Mouse (Mus musculus) neural tube, embryonic 15.5 days (tissue): ENCODE measurements around the gene Pcsk2. TPM values are rescaled to one million over a fixed set of nuclear protein-coding genes. Genes with fewer than 3 reads are reported as not detected.

Experiments used
- ATAC-seq: fragments of 200-750 bp; cut with Nextera tagmentation; 2 replicates; pipeline ENCODE4 v1.8.0; 2017; ENCODE audit warnings: mild to moderate bottlenecking, moderate TSS enrichment, moderate library complexity; ENCODE audit not compliant: low FRiP score
- H3K27ac ChIP-seq: fragments of 300-500 bp; sonication (generic); replicated peaks from 2 replicates; pipeline ENCODE4 v1.5.1; 2015; ENCODE audit warnings: mild to moderate bottlenecking, inconsistent platforms
- H3K27me3 ChIP-seq: fragments of 300-500 bp; sonication (generic); replicated peaks from 2 replicates; pipeline ENCODE4 v1.6.1; 2015; ENCODE audit warnings: inconsistent platforms
- H3K36me3 ChIP-seq: fragments of 300-500 bp; sonication (generic); 2 replicates; pipeline ENCODE4 v1.6.1; 2015; ENCODE audit warnings: inconsistent platforms
- H3K4me1 ChIP-seq: fragments of 300-500 bp; sonication (generic); 2 replicates; pipeline ENCODE4 v1.6.1; 2015; ENCODE audit warnings: inconsistent platforms
- H3K4me2 ChIP-seq: fragments of 300-500 bp; sonication (generic); 2 replicates; pipeline ENCODE4 v1.6.1; 2015; ENCODE audit warnings: inconsistent platforms, mild to moderate bottlenecking, moderate library complexity
- H3K4me3 ChIP-seq: fragments of 300-500 bp; sonication (generic); replicated peaks from 2 replicates; pipeline ENCODE4 v1.5.1; 2015; ENCODE audit warnings: mild to moderate bottlenecking, inconsistent platforms
- H3K9ac ChIP-seq: fragments of 300-500 bp; sonication (generic); replicated peaks from 2 replicates; pipeline ENCODE4 v1.6.1; 2015; ENCODE audit warnings: mild to moderate bottlenecking, inconsistent platforms
- H3K9me3 ChIP-seq: fragments of 300-500 bp; sonication (generic); replicated peaks from 2 replicates; pipeline ENCODE4 v1.6.1; 2016; ENCODE audit warnings: inconsistent platforms
- WGBS: fragments of 180-500 bp; shearing (Covaris S2); methylation state at CpG from one replicate; pipeline ENCODE4 v1.1.7; 2015; ENCODE audit warnings: mixed read lengths; 5-methylcytosine and 5-hydroxymethylcytosine counted together
- polyA plus RNA-seq: library from polyadenylated mRNA; unstranded; fragments of >200 nt; fragmentation: Nextera tagmentation; extraction: Ambion mirVana; gene quantifications from 2 replicates; pipeline ENCODE4 v1.2.1, GENCODE M21; 2015

The Pcsk2 gene
- polyA plus RNA-seq, 1 experiment from 2014 or later: 28.2 TPM

DNA sequence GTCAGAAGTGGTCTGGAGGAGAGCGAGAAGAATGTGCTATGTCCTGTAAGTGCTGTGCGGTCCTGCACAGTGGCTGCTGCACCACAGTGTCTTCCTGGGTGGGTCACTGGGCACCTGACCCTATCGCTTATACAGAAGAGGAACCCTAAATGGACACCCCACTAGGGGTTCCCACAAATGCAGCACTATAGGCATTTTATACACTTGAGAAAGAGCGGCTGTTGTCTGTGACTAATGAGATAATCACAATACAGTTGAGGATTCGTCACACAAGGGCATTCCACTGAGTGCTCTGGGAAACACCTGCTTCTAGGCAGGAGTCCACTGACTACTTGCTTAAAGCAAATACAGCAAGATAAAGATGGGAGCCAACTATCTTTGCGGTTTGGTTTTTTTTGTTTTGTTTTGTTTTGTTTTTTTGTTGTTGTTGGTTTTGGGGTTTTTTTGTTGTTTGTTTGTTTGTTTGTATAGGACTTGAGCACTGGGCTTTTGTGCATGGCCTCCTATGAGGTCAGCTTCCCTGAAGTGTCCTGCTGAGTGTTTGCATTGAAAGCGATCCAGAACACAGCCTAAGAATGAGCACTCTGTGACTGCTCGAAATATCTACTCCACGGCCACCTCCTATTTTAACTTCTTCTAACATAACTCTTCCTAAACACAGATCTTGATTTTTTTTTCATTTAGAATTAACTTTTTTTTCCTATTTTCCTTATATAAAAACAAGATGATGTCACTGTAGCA is 261.1 kb downstream of the Pcsk2 start:
- Histone ChIP-seq H3K9me3 (no peaks in the 10 kb centered on the region), H3K9ac (no peak overlapping the region), H3K4me2 (no peak overlapping the region), H3K36me3 (peaks cover 5% of the 10 kb centered on the region; the same call in 1 of the 2 replicates), H3K4me3 (no peak overlapping the region), H3K27ac (no peak overlapping the region), H3K27me3 (no peaks in the 10 kb centered on the region), H3K4me1 (no peaks in the 10 kb centered on the region)
- 54% methylated on average over 9 of the region's 9 CpGs for WGBS
- no peak for ATAC-seq

DNA sequence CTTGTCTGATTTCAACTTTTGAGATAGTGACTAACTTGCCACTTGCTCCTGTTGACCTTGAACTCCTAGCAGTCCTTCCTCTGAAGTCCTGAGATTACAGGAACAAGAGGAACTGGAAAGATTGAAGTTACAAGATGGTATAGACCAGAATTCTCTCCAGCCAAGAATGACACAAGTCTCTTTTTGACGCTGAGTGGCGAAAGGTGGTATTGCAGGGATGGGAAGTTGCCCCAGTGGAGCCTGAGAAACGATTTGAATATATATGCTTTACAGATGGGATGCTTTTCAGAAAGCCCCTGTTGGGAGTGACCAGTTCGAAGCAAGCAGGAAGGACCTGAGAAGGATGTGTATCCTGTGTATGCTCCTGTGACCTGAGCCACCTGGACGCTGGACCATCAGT is 262.8 kb downstream of the Pcsk2 start:
- Histone ChIP-seq H3K4me2 (no peak overlapping the region), H3K36me3 (no peaks in the 10 kb centered on the region; the same call in 1 of the 2 replicates), H3K4me3 (no peak overlapping the region), H3K27me3 (no peaks in the 10 kb centered on the region), H3K9me3 (no peaks in the 10 kb centered on the region), H3K4me1 (no peaks in the 10 kb centered on the region), H3K9ac (no peak overlapping the region), H3K27ac (no peak overlapping the region)
- WGBS: 76% methylated on average over 5 of the region's 5 CpGs
- ATAC-seq: no peak

DNA sequence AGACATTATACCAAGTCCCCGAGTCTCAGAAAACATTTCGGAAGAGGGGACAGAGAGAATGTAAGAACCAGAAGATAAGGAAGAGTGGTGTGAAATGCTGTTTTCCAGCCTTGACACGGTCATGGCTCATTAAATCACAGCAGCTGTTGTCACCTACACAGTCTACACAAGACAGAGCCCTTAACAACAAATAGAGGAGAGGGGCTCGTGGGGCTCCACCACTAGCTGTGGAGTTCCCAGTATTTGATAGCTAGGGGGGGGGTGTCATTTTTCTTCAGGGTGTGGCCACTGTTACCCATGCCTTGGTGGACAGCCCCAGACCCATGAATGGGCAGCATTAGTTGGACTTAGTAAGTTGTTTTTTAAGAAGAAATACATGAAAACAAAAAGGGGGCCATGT is 266.3 kb downstream of the Pcsk2 start:
- Histone ChIP-seq H3K4me2 (no peak overlapping the region), H3K9ac (no peak overlapping the region), H3K4me3 (no peak overlapping the region), H3K27ac (no peak overlapping the region), H3K36me3 (no peaks in the 10 kb centered on the region; the same call in 1 of the 2 replicates), H3K4me1 (no peaks in the 10 kb centered on the region), H3K27me3 (no peaks in the 10 kb centered on the region), H3K9me3 (no peaks in the 10 kb centered on the region)
- WGBS: 62% methylated on average over 4 of the region's 4 CpGs
- no peak for ATAC-seq

DNA sequence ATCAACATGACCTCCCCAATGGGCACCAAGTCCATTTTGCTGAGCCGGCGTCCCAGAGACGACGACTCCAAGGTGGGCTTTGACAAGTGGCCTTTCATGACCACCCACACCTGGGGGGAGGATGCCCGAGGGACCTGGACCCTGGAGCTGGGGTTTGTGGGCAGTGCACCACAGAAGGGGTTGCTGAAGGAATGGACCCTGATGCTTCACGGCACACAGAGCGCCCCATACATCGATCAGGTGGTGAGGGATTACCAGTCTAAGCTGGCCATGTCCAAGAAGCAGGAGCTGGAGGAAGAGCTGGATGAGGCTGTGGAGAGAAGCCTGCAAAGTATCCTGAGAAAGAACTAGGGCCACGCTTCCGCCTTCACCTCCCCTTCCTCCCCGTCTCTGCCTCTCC is 267.5 kb downstream of the Pcsk2 start:
- 93% methylated on average over 11 of the region's 11 CpGs for WGBS

DNA sequence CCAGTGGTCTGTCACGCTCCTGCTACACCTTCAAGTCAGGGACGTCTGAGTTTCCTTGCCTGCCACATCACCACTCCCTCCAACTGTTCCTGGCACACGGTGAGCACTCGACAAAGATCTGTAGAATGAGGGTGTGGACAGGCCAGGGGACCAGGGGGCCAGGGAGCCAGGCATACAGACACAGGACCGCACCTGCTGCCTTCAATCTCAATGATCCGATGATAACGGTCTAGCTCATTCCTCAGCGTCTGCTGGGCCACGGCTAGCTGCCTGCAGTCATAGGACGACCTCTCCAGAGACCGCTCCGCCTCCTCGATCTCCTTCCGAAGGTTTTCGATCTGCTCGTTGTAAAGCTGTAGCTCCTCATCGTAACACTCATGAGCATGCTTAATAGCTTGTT is 285.7 kb downstream of the Pcsk2 start:
- ATAC-seq: no peak
- Histone ChIP-seq H3K9me3 (no peaks in the 10 kb centered on the region), H3K27ac (no peak overlapping the region), H3K9ac (no peak overlapping the region), H3K4me2 (no peak overlapping the region), H3K27me3 (no peaks in the 10 kb centered on the region), H3K4me1 (no peaks in the 10 kb centered on the region), H3K4me3 (no peak overlapping the region), H3K36me3 (no peaks in the 10 kb centered on the region)
- WGBS: 68% methylated on average over 17 of the region's 17 CpGs

More for the DNA sequence above, 267.5 kb downstream of the Pcsk2 start:
- H3K4me1 ChIP-seq: no peaks in the 10 kb centered on the region
- no peaks in the 10 kb centered on the region for H3K27me3 ChIP-seq
- H3K9me3 ChIP-seq: no peaks in the 10 kb centered on the region
- no peaks in the 10 kb centered on the region; the same call in 1 of the 2 replicates for H3K36me3 ChIP-seq
- ATAC-seq: no peak
- H3K27ac ChIP-seq: no peak overlapping the region
- no peak overlapping the region for H3K4me3 ChIP-seq
- H3K9ac ChIP-seq: no peak overlapping the region
- H3K4me2 ChIP-seq: no peak overlapping the region

DNA sequence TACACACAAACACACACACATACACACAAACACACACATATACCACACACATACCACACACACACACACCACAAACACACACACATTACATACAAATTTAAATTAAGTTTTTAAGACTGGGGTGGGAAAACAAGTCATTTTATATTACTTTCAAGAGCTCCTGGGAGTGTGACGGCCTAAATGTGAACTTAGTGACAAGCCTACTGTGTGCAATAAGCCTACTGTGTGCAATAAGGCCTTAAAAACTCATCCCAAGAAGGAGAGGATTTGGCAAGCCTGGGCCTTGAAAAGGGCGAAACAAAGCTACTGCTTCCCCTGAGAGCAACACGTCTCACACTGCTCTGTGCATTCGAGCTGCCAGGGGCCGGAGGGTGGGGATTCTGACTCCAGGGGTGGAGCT is 286.8 kb downstream of the Pcsk2 start:
- no peak for ATAC-seq
- Histone ChIP-seq H3K36me3 (no peaks in the 10 kb centered on the region), H3K9ac (no peak overlapping the region), H3K4me1 (peaks cover 4% of the 10 kb centered on the region), H3K4me3 (no peak overlapping the region), H3K27me3 (no peaks in the 10 kb centered on the region), H3K9me3 (no peaks in the 10 kb centered on the region), H3K27ac (no peak overlapping the region), H3K4me2 (no peak overlapping the region)
- WGBS: 78% methylated on average over 5 of the region's 5 CpGs

DNA sequence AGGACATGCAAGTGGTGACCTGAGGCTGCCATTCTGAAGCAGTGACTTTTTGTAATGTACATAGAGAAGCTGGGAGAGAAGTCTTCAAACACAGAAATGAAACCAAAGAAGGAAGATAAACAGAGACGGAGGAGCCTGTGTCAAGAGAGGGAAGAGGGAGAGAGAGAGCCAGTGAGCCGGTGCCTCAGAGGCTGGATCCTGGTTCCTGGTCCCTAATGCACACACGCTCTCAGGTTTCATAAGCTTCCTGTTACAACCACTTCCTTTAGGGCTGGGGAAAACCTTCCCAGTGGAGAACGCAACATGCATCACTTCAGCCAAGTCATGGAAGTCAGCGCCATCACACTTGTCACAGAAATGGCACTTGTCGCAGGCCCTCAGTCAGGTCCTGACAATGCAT is 288.1 kb downstream of the Pcsk2 start:
- peaks cover 4% of the 10 kb centered on the region for H3K4me1 ChIP-seq
- no peaks in the 10 kb centered on the region for H3K36me3 ChIP-seq
- no peak overlapping the region for H3K4me2 ChIP-seq
- H3K9ac ChIP-seq: no peak overlapping the region
- ATAC-seq: no peak
- no peak overlapping the region for H3K4me3 ChIP-seq
- 88% methylated on average over 6 of the region's 6 CpGs for WGBS
- H3K27ac ChIP-seq: no peak overlapping the region
- H3K27me3 ChIP-seq: no peaks in the 10 kb centered on the region
- no peaks in the 10 kb centered on the region for H3K9me3 ChIP-seq

DNA sequence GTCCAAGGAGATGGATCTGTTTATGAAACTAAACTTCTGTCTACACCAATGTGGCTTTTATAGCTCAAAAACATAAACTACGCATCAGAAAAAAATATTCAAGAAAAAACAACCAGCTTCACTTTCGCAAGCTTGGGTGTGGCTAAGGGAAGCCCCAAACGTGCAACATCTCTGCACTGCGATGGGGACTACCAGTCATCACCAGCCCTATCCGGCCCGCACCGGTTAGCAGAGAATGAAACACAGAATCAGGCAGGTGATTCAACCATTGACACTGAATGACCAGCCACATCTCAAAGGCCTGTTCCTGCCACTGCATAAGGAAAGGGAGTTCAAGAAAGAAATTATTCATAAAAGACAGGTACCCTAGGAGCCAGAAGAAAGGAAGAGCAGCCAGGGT is 289.9 kb downstream of the Pcsk2 start:
- Histone ChIP-seq H3K9ac (no peak overlapping the region), H3K4me1 (peaks cover 4% of the 10 kb centered on the region), H3K4me2 (no peak overlapping the region), H3K27me3 (no peaks in the 10 kb centered on the region), H3K27ac (no peak overlapping the region), H3K36me3 (no peaks in the 10 kb centered on the region), H3K9me3 (no peaks in the 10 kb centered on the region), H3K4me3 (no peak overlapping the region)
- WGBS: 88% methylated on average over 7 of the region's 7 CpGs
- ATAC-seq: no peak

DNA sequence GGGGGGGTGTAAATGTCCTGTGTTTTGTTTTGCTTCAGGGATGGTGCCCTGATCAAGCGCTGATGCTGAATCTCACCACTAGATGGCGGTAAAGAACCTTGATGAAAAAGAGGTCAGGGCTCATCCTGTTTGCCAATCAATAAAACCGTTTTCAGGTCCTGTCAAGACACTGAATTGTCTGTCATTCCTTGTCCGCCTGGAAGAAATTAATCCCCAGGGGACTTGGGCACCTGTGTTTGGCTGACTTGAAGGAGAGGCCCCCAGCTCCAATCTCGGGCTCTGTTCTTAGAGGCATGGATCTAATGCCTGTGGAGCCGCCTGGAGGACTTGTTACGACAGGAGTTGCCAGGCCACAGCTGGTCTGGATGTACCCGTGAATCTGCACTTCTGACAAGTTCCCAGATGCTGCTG is 291.3 kb downstream of the Pcsk2 start:
- peak; percentile 75; the same call in 1 of the 2 replicates for ATAC-seq
- WGBS: 2% methylated on average over 8 of the region's 8 CpGs
- H3K27me3 ChIP-seq: no peaks in the 10 kb centered on the region
- no peaks in the 10 kb centered on the region for H3K36me3 ChIP-seq
- peaks cover 4% of the 10 kb centered on the region for H3K4me1 ChIP-seq
- no peaks in the 10 kb centered on the region for H3K9me3 ChIP-seq
- H3K9ac ChIP-seq: 0 out of 2 replicates have a peak overlapping the region, but pooled peaks have one; percentile 36
- H3K27ac ChIP-seq: no peak overlapping the region
- peak overlapping the region; percentile 32 for H3K4me3 ChIP-seq
- H3K4me2 ChIP-seq: peak overlapping the region; percentile 60

DNA sequence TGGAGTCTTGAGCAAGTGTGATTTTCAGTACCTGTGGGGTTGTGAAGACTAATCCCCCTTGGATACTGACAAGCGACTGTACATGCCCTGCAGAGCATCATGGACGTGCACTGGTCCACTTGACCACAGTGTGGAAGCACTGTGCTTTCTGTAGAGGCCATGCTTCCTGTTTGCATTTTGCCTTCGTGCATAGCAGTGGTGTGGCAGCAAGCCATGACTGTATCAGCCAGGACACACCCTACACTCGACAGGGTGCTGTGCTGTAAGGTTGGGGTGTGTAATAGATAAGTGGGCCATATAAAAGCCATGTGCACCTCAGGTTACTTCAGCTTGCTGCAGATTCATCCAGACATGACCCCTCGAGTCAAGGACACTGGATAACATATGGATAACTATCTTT is 292.7 kb downstream of the Pcsk2 start:
- WGBS: 66% methylated on average over 5 of the region's 5 CpGs
- H3K9me3 ChIP-seq: no peaks in the 10 kb centered on the region
- peaks cover 4% of the 10 kb centered on the region for H3K4me1 ChIP-seq
- no peak overlapping the region for H3K4me3 ChIP-seq
- H3K27me3 ChIP-seq: no peaks in the 10 kb centered on the region
- no peak overlapping the region for H3K9ac ChIP-seq
- no peaks in the 10 kb centered on the region for H3K36me3 ChIP-seq
- ATAC-seq: no peak
- no peak overlapping the region for H3K27ac ChIP-seq
- H3K4me2 ChIP-seq: no peak overlapping the region

DNA sequence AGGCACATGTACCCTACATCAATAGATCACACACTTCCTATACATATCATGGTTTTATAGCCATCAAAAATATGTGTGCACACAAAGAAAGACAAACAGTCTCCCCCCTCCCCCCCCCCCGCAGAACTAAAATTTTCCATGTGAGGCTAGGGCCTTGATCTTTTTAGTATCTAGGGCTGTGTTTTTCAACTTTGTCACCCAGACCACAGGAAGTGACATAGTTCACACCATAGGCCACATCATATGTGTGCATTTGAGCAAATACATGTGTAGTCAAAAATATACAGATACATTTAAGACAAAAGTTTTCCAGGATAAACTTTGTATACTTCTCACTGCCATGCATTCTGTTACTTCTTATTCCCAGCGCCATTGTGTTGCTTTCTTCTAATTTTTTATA is 293.5 kb downstream of the Pcsk2 start:
- Histone ChIP-seq H3K4me3 (no peak overlapping the region), H3K9ac (no peak overlapping the region), H3K4me2 (no peak overlapping the region), H3K9me3 (no peaks in the 10 kb centered on the region), H3K4me1 (peaks cover 4% of the 10 kb centered on the region), H3K36me3 (no peaks in the 10 kb centered on the region), H3K27me3 (no peaks in the 10 kb centered on the region), H3K27ac (no peak overlapping the region)
- ATAC-seq: no peak
- WGBS: 85% methylated on average over 2 of the region's 2 CpGs

DNA sequence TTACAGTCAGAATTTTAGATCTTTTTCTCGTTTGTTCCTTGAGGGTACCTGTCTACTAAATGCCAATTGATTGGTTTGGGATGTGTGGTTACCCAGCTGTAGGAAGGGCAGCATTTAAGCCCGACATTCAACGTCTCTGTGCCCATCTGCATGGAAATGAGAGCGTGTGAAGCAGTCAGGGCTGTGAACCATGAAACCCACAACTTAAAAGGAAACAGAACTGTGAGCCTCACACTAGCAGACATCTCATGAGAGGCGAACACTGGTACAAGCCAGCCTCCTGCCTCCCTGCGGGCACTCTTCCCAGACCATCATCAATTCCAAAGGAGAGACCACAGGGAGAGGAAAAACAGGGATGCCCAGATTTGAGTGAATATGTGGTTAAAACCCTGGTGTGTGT is 294.9 kb downstream of the Pcsk2 start:
- WGBS: 63% methylated on average over 6 of the region's 6 CpGs
- H3K4me3 ChIP-seq: no peak overlapping the region
- no peaks in the 10 kb centered on the region for H3K27me3 ChIP-seq
- no peak overlapping the region for H3K4me2 ChIP-seq
- no peaks in the 10 kb centered on the region for H3K9me3 ChIP-seq
- H3K4me1 ChIP-seq: peaks cover 4% of the 10 kb centered on the region
- H3K27ac ChIP-seq: no peak overlapping the region
- no peaks in the 10 kb centered on the region for H3K36me3 ChIP-seq
- no peak overlapping the region for H3K9ac ChIP-seq
- no peak for ATAC-seq
